Mouse (Mus musculus) cerebellum, adult 2 months (tissue): Measurements from ENCODE around the gene Arih1.

Source experiments
- CTCF ChIP-seq: fragments of 200-500 bp; IDR thresholded peaks from 2 replicates; pipeline ENCODE4 v1.5.1; 2011; ENCODE audit warnings: low read depth, mild to moderate bottlenecking, control low read depth, low read length, moderate library complexity, borderline replicate concordance; ENCODE audit not compliant: insufficient read depth
- POLR2A ChIP-seq: fragments of 200-500 bp; IDR thresholded peaks from 2 replicates; pipeline ENCODE4 v1.6.1; 2011; ENCODE audit warnings: low read length, control low read depth, borderline replicate concordance; ENCODE audit not compliant: insufficient read depth

- TF ChIP-seq CTCF, result no peak
- TF ChIP-seq POLR2A, result no peak
These were observed 41.2 kb upstream of the Arih1 start for GRCm38 (mm10) chr9:59527580-59527979.
